Mouse (Mus musculus): ENCODE measurements around the gene Oas3. TPM values are rescaled to one million over a fixed set of nuclear protein-coding genes. Genes with fewer than 3 reads are reported as not detected.

Oas3 gene
- polyA plus RNA-seq (2012; rRNA removed), result 2.3 and 3.1 TPM in 2 replicates

DNA sequence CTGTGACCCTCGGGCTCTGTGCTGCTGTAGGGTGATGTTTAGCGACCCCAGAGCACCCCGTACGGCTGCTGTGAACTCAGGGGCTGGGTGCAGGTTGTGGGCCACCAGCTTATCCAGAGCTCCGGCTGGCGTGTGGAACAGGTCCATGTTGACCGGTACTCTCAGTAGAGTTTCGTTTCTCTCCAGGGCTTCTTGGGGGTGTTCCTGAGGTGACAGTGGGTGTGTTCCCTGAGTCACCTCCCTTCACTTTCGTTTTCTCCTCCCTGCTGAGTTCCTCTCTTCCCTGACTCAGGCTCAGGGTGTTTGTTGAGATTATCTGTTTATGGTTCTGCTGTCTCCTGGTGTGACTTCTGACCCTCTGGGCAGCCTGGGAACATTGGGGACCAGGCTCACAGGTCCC lies at the start of gene Oas3:
TSS of gene Oas3 (minus strand) at position 184 of the 400 bp plus-strand sequence.

GRCm38 (mm10) chr5:120811951-120812819 lies 34.7 kb upstream of the Oas3 start, which contains the start of gene Oas1c:
Oas1c (minus strand) TSS chr5:120812514.

GRCm38 (mm10) chr5:120795480-120796034 lies 18.1 kb upstream of the Oas3 start, which contains the start of gene Oas1e:
Oas1e (minus strand) TSS chr5:120795530.

GRCm38 (mm10) chr5:120749688-120750087 lies 27.8 kb downstream of the Oas3 start, which contains the start of gene Oas2:
Oas2 (minus strand) TSS chr5:120749853.

GRCm38 (mm10) chr5:120711827-120712226 lies 65.6 kb downstream of the Oas3 start, which contains the start of gene Dtx1:
Dtx1 (minus strand) TSS chr5:120711927.

Other genes starting within 250 kb of the Oas3 start
- gene Tpcn1, start 189.0 kb downstream of the Oas3 start, polyA plus RNA-seq (2012; rRNA removed), result 70.8 and 89.3 TPM in 2 replicates
- gene Iqcd, start 188.6 kb downstream of the Oas3 start, polyA plus RNA-seq (2012; rRNA removed), result 3.8 and 4.6 TPM in 2 replicates
- gene Rita1, start 165.1 kb downstream of the Oas3 start, polyA plus RNA-seq (2012; rRNA removed), result 20.3 and 23.6 TPM in 2 replicates
- 61.9 and 63.9 TPM in 2 replicates for gene Ddx54, start 164.9 kb downstream of the Oas3 start, polyA plus RNA-seq (2012; rRNA removed)
- gene Cfap73, start 143.4 kb downstream of the Oas3 start, polyA plus RNA-seq (2012; rRNA removed), result 0.47 and 1.3 TPM in 2 replicates
- gene Rasal1, start 128.8 kb downstream of the Oas3 start, polyA plus RNA-seq (2012; rRNA removed), result 6.8 and 19.2 TPM in 2 replicates
- gene Dtx1, start 65.7 kb downstream of the Oas3 start, polyA plus RNA-seq (2012; rRNA removed), result 26.3 and 31.9 TPM in 2 replicates
- gene Oas2, start 27.8 kb downstream of the Oas3 start, polyA plus RNA-seq (2012; rRNA removed), result 9.6 and 9.9 TPM in 2 replicates
- 10.8 and 12.8 TPM in 2 replicates for gene Oas1e, start 17.9 kb upstream of the Oas3 start, polyA plus RNA-seq (2012; rRNA removed)
- 9.6 and 11.6 TPM in 2 replicates for gene Oas1c, start 34.9 kb upstream of the Oas3 start, polyA plus RNA-seq (2012; rRNA removed)
- gene Oas1f, start 69.7 kb upstream of the Oas3 start, polyA plus RNA-seq (2012; rRNA removed), result 0.44 and 0.53 TPM in 2 replicates
- 4.4 and 6.3 TPM in 2 replicates for gene Oas1h, start 83.8 kb upstream of the Oas3 start, polyA plus RNA-seq (2012; rRNA removed)
- gene Oas1g, start 110.0 kb upstream of the Oas3 start, polyA plus RNA-seq (2012; rRNA removed), result 3.2 and 3.4 TPM in 2 replicates
- 7.9 and 8.7 TPM in 2 replicates for gene Oas1a, start 129.9 kb upstream of the Oas3 start, polyA plus RNA-seq (2012; rRNA removed)
- 11.4 and 14.7 TPM in 2 replicates for gene Oas1d, start 136.9 kb upstream of the Oas3 start, polyA plus RNA-seq (2012; rRNA removed)
- 0.36 and 0.46 TPM in 2 replicates for gene Rph3a, start 232.4 kb upstream of the Oas3 start, polyA plus RNA-seq (2012; rRNA removed)

Measured in ovary, adult 2 months (tissue).